Mouse (Mus musculus) hindbrain, embryonic 16.5 days (tissue): ENCODE measurements around the gene B4gat1. TPM values are rescaled to one million over a fixed set of nuclear protein-coding genes. Genes with fewer than 3 reads are reported as not detected.

Experiments used
- ATAC-seq: fragments of 200-750 bp; cut with Nextera tagmentation; 2 replicates; pipeline ENCODE4 v1.8.0; 2017; ENCODE audit warnings: moderate TSS enrichment, moderate library complexity
- H3K27ac ChIP-seq: fragments of 300-500 bp; sonication (generic); 2 replicates; pipeline ENCODE4 v1.5.1; 2014; ENCODE audit warnings: low read depth, mild to moderate bottlenecking, control low read depth, low read length, moderate library complexity
- H3K27me3 ChIP-seq: fragments of 300-500 bp; sonication (generic); replicated peaks from 2 replicates; pipeline ENCODE4 v1.6.1; 2014; ENCODE audit warnings: low read length; ENCODE audit not compliant: control insufficient read depth, insufficient read depth
- H3K36me3 ChIP-seq: fragments of 300-500 bp; sonication (generic); 2 replicates; pipeline ENCODE4 v1.6.1; 2014; ENCODE audit warnings: mild to moderate bottlenecking, low read length, moderate library complexity, mixed read lengths; ENCODE audit not compliant: control insufficient read depth, insufficient read depth
- H3K4me1 ChIP-seq: fragments of 300-500 bp; sonication (generic); 2 replicates; pipeline ENCODE4 v1.6.1; 2014; ENCODE audit warnings: low read depth, low read length; ENCODE audit not compliant: control insufficient read depth, insufficient read depth
- H3K4me2 ChIP-seq: fragments of 300-500 bp; sonication (generic); 2 replicates; pipeline ENCODE4 v1.6.1; 2014; ENCODE audit warnings: mild to moderate bottlenecking, low read length, control low read depth, moderate library complexity
- H3K4me3 ChIP-seq: fragments of 300-500 bp; sonication (generic); 2 replicates; pipeline ENCODE4 v1.5.1; 2014; ENCODE audit warnings: mild to moderate bottlenecking, low read length, control low read depth, moderate library complexity
- H3K9ac ChIP-seq: fragments of 300-500 bp; sonication (generic); 2 replicates; pipeline ENCODE4 v1.6.1; 2014; ENCODE audit warnings: low read depth, mild to moderate bottlenecking, control low read depth, low read length, moderate library complexity
- H3K9me3 ChIP-seq: fragments of 300-500 bp; sonication (generic); 2 replicates; pipeline ENCODE4 v1.6.1; 2014; ENCODE audit warnings: mild to moderate bottlenecking, low read length, moderate library complexity; ENCODE audit not compliant: control insufficient read depth
- WGBS: fragments of 180-500 bp; shearing (Covaris S2); extraction: QIAGEN DNeasy Blood & Tissue Kit; methylation state at CpG from one replicate; pipeline ENCODE4 v1.1.7; 2014; 5-methylcytosine and 5-hydroxymethylcytosine counted together
- polyA plus RNA-seq: library from polyadenylated mRNA; unstranded; fragments of >200 nt; fragmentation: Nextera tagmentation; extraction: Ambion mirVana; gene quantifications from 2 replicates; pipeline ENCODE4 v1.2.1, GENCODE M21; 2015

B4gat1 gene
- polyA plus RNA-seq, 1 experiment from 2014 or later = 133 TPM

GRCm38 (mm10) chr19:5021416-5021815 is 17.2 kb upstream of the B4gat1 start:
- 75% methylated on average over 2 of the region's 2 CpGs for WGBS
- H3K9me3 ChIP-seq = no peaks in the 10 kb centered on the region

GRCm38 (mm10) chr19:5023621-5024479 is 14.8 kb upstream of the B4gat1 start, which contains the start of gene Slc29a2:
Gene Slc29a2, plus strand, starts transcription at chr19:5023860.
- Histone ChIP-seq H3K4me2 (peak within 1 kb of the TSS; percentile 90), H3K4me3 (peak within 1 kb of the TSS; percentile 86), H3K4me1 (peaks cover 3% of the 10 kb centered on the region; the same call in 1 of the 2 replicates), H3K9me3 (no peaks in the 10 kb centered on the region), H3K36me3 (peaks cover 8% of the 10 kb centered on the region; the same call in 1 of the 2 replicates), H3K27ac (peak within 1 kb of the TSS; percentile 90), H3K27me3 (no peaks in the 10 kb centered on the region), H3K9ac (peak within 1 kb of the TSS; percentile 91)
- WGBS = 0% methylated on average over 55 of the region's 62 CpGs
- ATAC-seq = peak; percentile 96

More at GRCm38 (mm10) chr19:5021416-5021815, 17.2 kb upstream of the B4gat1 start:
- H3K36me3 ChIP-seq = no peaks in the 10 kb centered on the region
- no peak for ATAC-seq
- no peak overlapping the region for H3K27ac ChIP-seq
- H3K4me3 ChIP-seq = no peak overlapping the region
- H3K27me3 ChIP-seq = no peaks in the 10 kb centered on the region
- H3K4me2 ChIP-seq = no peak overlapping the region
- no peak overlapping the region for H3K9ac ChIP-seq
- peaks cover 3% of the 10 kb centered on the region; the same call in 1 of the 2 replicates for H3K4me1 ChIP-seq

GRCm38 (mm10) chr19:5026111-5026510 is 12.5 kb upstream of the B4gat1 start:
- no peak overlapping the region for H3K27ac ChIP-seq
- H3K4me1 ChIP-seq = peaks cover 3% of the 10 kb centered on the region; the same call in 1 of the 2 replicates
- WGBS = 87% methylated on average over 8 of the region's 8 CpGs
- peaks cover 18% of the 10 kb centered on the region for H3K36me3 ChIP-seq
- H3K4me3 ChIP-seq = no peak overlapping the region
- no peak for ATAC-seq
- H3K4me2 ChIP-seq = no peak overlapping the region
- H3K9ac ChIP-seq = no peak overlapping the region
- no peaks in the 10 kb centered on the region for H3K27me3 ChIP-seq
- H3K9me3 ChIP-seq = no peaks in the 10 kb centered on the region

- Histone ChIP-seq H3K9me3 (no peaks in the 10 kb centered on the region), H3K27me3 (no peaks in the 10 kb centered on the region), H3K4me2 (no peak overlapping the region), H3K27ac (no peak overlapping the region), H3K36me3 (peaks cover 22% of the 10 kb centered on the region), H3K9ac (no peak overlapping the region), H3K4me3 (no peak overlapping the region), H3K4me1 (peaks cover 2% of the 10 kb centered on the region)
- ATAC-seq = no peak
- 87% methylated on average over 3 of the region's 3 CpGs for WGBS
Observed at GRCm38 (mm10) chr19:5032686-5033085, 5.9 kb upstream of the B4gat1 start.

- Histone ChIP-seq H3K4me3 (no peak overlapping the region), H3K9ac (no peak overlapping the region), H3K9me3 (no peaks in the 10 kb centered on the region), H3K27me3 (no peaks in the 10 kb centered on the region), H3K4me1 (peaks cover 21% of the 10 kb centered on the region), H3K27ac (no peak overlapping the region), H3K4me2 (no peak overlapping the region), H3K36me3 (peaks cover 3% of the 10 kb centered on the region; the same call in 1 of the 2 replicates)
- no peak for ATAC-seq
- WGBS = 90% methylated on average over 4 of the region's 4 CpGs
Observed at GRCm38 (mm10) chr19:5036577-5036976, 2.0 kb upstream of the B4gat1 start.

- Histone ChIP-seq H3K4me3 (peak overlapping the region; percentile 92), H3K27me3 (no peaks in the 10 kb centered on the region), H3K9ac (peak overlapping the region; percentile 88), H3K27ac (peak overlapping the region; percentile 87), H3K4me1 (peaks cover 27% of the 10 kb centered on the region), H3K36me3 (no peaks in the 10 kb centered on the region), H3K4me2 (peak overlapping the region; percentile 96), H3K9me3 (no peaks in the 10 kb centered on the region)
- 6% methylated on average over 32 of the region's 32 CpGs for WGBS
- ATAC-seq = peak; percentile 55
Observed at GRCm38 (mm10) chr19:5037678-5038571, 701 bp upstream of the B4gat1 start.

- peak overlapping the region; percentile 87 for H3K27ac ChIP-seq
- H3K36me3 ChIP-seq = peaks cover 2% of the 10 kb centered on the region; the same call in 1 of the 2 replicates
- 12% methylated on average over 41 of the region's 41 CpGs for WGBS
- ATAC-seq = peak; percentile 6; the same call in 1 of the 2 replicates
- peak overlapping the region; percentile 96 for H3K4me2 ChIP-seq
- H3K4me3 ChIP-seq = peak overlapping the region; percentile 92
- H3K27me3 ChIP-seq = no peaks in the 10 kb centered on the region
- H3K4me1 ChIP-seq = peaks cover 27% of the 10 kb centered on the region
- H3K9ac ChIP-seq = peak overlapping the region; percentile 88
- no peaks in the 10 kb centered on the region for H3K9me3 ChIP-seq
Observed at GRCm38 (mm10) chr19:5039301-5040114, 882 bp downstream of the B4gat1 start.

GRCm38 (mm10) chr19:5040862-5041523 is 2.4 kb downstream of the B4gat1 start, which contains the start of gene Brms1:
Gene Brms1, plus strand, starts transcription at chr19:5041354.
- Histone ChIP-seq H3K36me3 (peaks cover 5% of the 10 kb centered on the region; the same call in 1 of the 2 replicates), H3K9me3 (no peaks in the 10 kb centered on the region), H3K27me3 (no peaks in the 10 kb centered on the region), H3K4me3 (peak within 1 kb of the TSS; percentile 92), H3K4me2 (peak within 1 kb of the TSS; percentile 96), H3K9ac (peak within 1 kb of the TSS; percentile 83), H3K27ac (peak within 1 kb of the TSS; percentile 67; the same call in 1 of the 2 replicates), H3K4me1 (peaks cover 27% of the 10 kb centered on the region)
- 7% methylated on average over 40 of the region's 40 CpGs for WGBS
- peak; percentile 67 for ATAC-seq
